Mouse (Mus musculus) midbrain, postnatal 0 days (tissue): Measurements from ENCODE around the gene Mcu. TPM values are rescaled to one million over a fixed set of nuclear protein-coding genes. Genes with fewer than 3 reads are reported as not detected.

Experiments
- ATAC-seq: fragments of 200-750 bp; cut with Nextera tagmentation; 2 replicates; pipeline ENCODE4 v1.8.0; 2017; ENCODE audit warnings: moderate number of reproducible peaks, mild to moderate bottlenecking, moderate TSS enrichment, moderate library complexity; ENCODE audit not compliant: low FRiP score
- DNase-seq: peaks from one replicate; pipeline ENCODE4 v3.0.0-alpha.2; 2015; ENCODE audit warnings: low spot score
- H3K27ac ChIP-seq: fragments of 300-500 bp; sonication (generic); 2 replicates; pipeline ENCODE4 v1.5.1; 2014; ENCODE audit warnings: low read depth, mild to moderate bottlenecking, low read length, mixed read lengths
- H3K27me3 ChIP-seq: fragments of 300-500 bp; sonication (generic); 2 replicates; pipeline ENCODE4 v1.6.1; 2014; ENCODE audit warnings: low read length, control low read depth, mixed read lengths; ENCODE audit not compliant: insufficient read depth
- H3K36me3 ChIP-seq: fragments of 300-500 bp; sonication (generic); 2 replicates; pipeline ENCODE4 v1.6.1; 2014; ENCODE audit warnings: low read length, control low read depth, mixed read lengths; ENCODE audit not compliant: insufficient read depth
- H3K4me1 ChIP-seq: fragments of 300-500 bp; sonication (generic); 2 replicates; pipeline ENCODE4 v1.6.1; 2014; ENCODE audit warnings: mild to moderate bottlenecking, control low read depth, antibody characterized with exemption, low read length, mixed read lengths; ENCODE audit not compliant: insufficient read depth
- H3K4me2 ChIP-seq: fragments of 300-500 bp; sonication (generic); 2 replicates; pipeline ENCODE4 v1.6.1; 2014; ENCODE audit warnings: low read depth, mild to moderate bottlenecking, low read length, mixed read lengths; ENCODE audit not compliant: poor library complexity, severe bottlenecking
- H3K4me3 ChIP-seq: fragments of 300-500 bp; sonication (generic); 2 replicates; pipeline ENCODE4 v1.5.1; 2014; ENCODE audit warnings: low read depth, mild to moderate bottlenecking, low read length, moderate library complexity
- H3K9ac ChIP-seq: fragments of 300-500 bp; sonication (generic); replicated peaks from 2 replicates; pipeline ENCODE4 v1.6.1; 2014; ENCODE audit warnings: mild to moderate bottlenecking, low read length, moderate library complexity, mixed read lengths; ENCODE audit not compliant: poor library complexity, severe bottlenecking
- H3K9me3 ChIP-seq: fragments of 300-500 bp; sonication (generic); 2 replicates; pipeline ENCODE4 v1.6.1; 2016; ENCODE audit warnings: low read length, control low read depth
- CTCF ChIP-seq: IDR thresholded peaks from 2 replicates; pipeline ENCODE4 v1.5.1; 2016; ENCODE audit warnings: antibody characterized with exemption, mild to moderate bottlenecking
- WGBS: fragments of 180-500 bp; shearing (Covaris S2); extraction: QIAGEN DNeasy Blood & Tissue Kit; methylation state at CpG from one replicate; pipeline ENCODE4 v1.1.7; 2014; 5-methylcytosine and 5-hydroxymethylcytosine counted together
- polyA plus RNA-seq: library from polyadenylated mRNA; unstranded; fragments of >200 nt; fragmentation: Nextera tagmentation; extraction: Ambion mirVana; gene quantifications from 2 replicates; pipeline ENCODE4 v1.2.1, GENCODE M21; 2015
- total RNA-seq: library from RNA; depleted of rRNA; stranded (reverse); fragments of >200 nt; gene quantifications from 2 replicates; pipeline ENCODE4 v1.2.3, GENCODE M21; 2014

Mcu gene
- total and polyA plus RNA-seq, 2 experiments from 2014 or later: 39.4 to 46.1 TPM

DNA sequence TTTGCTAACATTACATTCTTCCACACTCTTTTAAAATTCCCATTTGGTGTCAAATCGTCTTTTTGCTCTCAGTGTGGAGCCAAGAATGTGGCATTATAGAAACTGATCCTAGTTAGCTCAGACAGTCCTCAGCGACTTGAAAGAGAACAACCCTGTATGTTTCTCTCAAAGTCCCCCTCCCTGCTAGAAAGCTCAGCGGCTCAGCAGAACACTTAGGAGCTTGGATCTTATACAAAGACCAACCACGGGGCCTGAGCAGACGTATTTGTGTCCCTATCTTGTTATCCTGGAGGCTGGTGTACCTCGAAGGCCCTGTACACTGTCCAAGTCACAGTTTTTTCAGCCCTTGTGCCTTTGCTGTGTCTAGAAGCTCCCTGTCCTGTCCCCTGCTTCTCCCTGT is 176.3 kb downstream of the Mcu start:
- no peak overlapping the region for H3K4me3 ChIP-seq
- ATAC-seq (no peak), DNase-seq (no peak)
- H3K4me2 ChIP-seq: no peak overlapping the region
- H3K4me1 ChIP-seq: no peaks in the 10 kb centered on the region
- TF ChIP-seq CTCF: no peak
- H3K27me3 ChIP-seq: no peaks in the 10 kb centered on the region
- H3K27ac ChIP-seq: no peak overlapping the region
- no peak overlapping the region for H3K9ac ChIP-seq
- no peaks in the 10 kb centered on the region for H3K9me3 ChIP-seq
- WGBS: 46% methylated on average over 6 of the region's 6 CpGs
- no peaks in the 10 kb centered on the region for H3K36me3 ChIP-seq

- ATAC-seq (no peak), DNase-seq (no peak)
- Histone ChIP-seq H3K4me2 (no peak overlapping the region), H3K36me3 (no peaks in the 10 kb centered on the region), H3K27me3 (no peaks in the 10 kb centered on the region), H3K4me1 (no peaks in the 10 kb centered on the region), H3K27ac (no peak overlapping the region), H3K4me3 (no peak overlapping the region), H3K9me3 (no peaks in the 10 kb centered on the region), H3K9ac (no peak overlapping the region)
- no peak for TF ChIP-seq CTCF
- WGBS: 42% methylated on average over 5 of the region's 5 CpGs
These were observed 177.0 kb downstream of the Mcu start for GRCm38 (mm10) chr10:59439508-59439931.

DNA sequence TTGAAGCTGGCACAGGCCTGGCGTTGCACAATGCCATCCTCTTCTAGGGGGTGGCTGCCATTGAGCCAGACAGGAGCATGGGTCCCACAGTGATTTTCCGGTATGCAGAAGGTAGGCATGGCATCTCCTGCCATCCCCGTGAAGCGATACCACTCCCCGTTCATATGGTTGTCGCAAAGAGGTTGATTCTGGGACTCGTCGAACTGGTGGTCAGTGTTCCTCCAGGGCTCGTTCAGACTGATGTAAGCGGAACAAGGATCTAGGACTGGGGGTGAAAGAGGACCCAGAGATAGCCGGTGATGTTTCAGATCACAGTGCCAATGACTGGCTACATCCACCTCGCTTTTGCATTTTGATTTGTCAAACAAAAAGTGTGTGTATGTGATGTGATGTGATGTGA is 177.8 kb downstream of the Mcu start:
- TF ChIP-seq CTCF: no peak
- Histone ChIP-seq H3K9ac (no peak overlapping the region), H3K9me3 (no peaks in the 10 kb centered on the region), H3K4me1 (no peaks in the 10 kb centered on the region), H3K4me2 (no peak overlapping the region), H3K27me3 (no peaks in the 10 kb centered on the region), H3K4me3 (no peak overlapping the region), H3K27ac (no peak overlapping the region), H3K36me3 (no peaks in the 10 kb centered on the region)
- 94% methylated on average over 12 of the region's 12 CpGs for WGBS
- ATAC-seq: no peak
- DNase-seq: no peak

- no peak for TF ChIP-seq CTCF
- no peak for ATAC-seq
- no peaks in the 10 kb centered on the region for H3K4me1 ChIP-seq
- no peak overlapping the region for H3K4me3 ChIP-seq
- H3K27ac ChIP-seq: no peak overlapping the region
- H3K27me3 ChIP-seq: no peaks in the 10 kb centered on the region
- H3K4me2 ChIP-seq: no peak overlapping the region
- H3K36me3 ChIP-seq: no peaks in the 10 kb centered on the region
- WGBS: 95% methylated on average over 18 of the region's 18 CpGs
- no peaks in the 10 kb centered on the region for H3K9me3 ChIP-seq
- DNase-seq: no peak
- H3K9ac ChIP-seq: no peak overlapping the region
These were observed 180.7 kb downstream of the Mcu start for GRCm38 (mm10) chr10:59435746-59436145.

- no peak overlapping the region for H3K4me3 ChIP-seq
- no peak overlapping the region for H3K9ac ChIP-seq
- TF ChIP-seq CTCF: no peak
- ATAC-seq: no peak
- 73% methylated on average over 6 of the region's 6 CpGs for WGBS
- H3K9me3 ChIP-seq: no peaks in the 10 kb centered on the region
- H3K27me3 ChIP-seq: no peaks in the 10 kb centered on the region
- no peak for DNase-seq
- no peak overlapping the region for H3K27ac ChIP-seq
- no peaks in the 10 kb centered on the region for H3K4me1 ChIP-seq
- H3K4me2 ChIP-seq: no peak overlapping the region
- no peaks in the 10 kb centered on the region for H3K36me3 ChIP-seq
These were observed 185.7 kb downstream of the Mcu start for GRCm38 (mm10) chr10:59430701-59431218.

GRCm38 (mm10) chr10:59429448-59430135 is 186.9 kb downstream of the Mcu start:
- Histone ChIP-seq H3K9me3 (no peaks in the 10 kb centered on the region), H3K9ac (no peak overlapping the region), H3K27me3 (no peaks in the 10 kb centered on the region), H3K27ac (no peak overlapping the region), H3K4me1 (no peaks in the 10 kb centered on the region), H3K4me2 (no peak overlapping the region), H3K4me3 (no peak overlapping the region), H3K36me3 (no peaks in the 10 kb centered on the region)
- no peak for TF ChIP-seq CTCF
- WGBS: 90% methylated on average over 16 of the region's 16 CpGs
- no peak for ATAC-seq
- DNase-seq: no peak
